Mouse (Mus musculus) stomach, postnatal 0 days (tissue): ENCODE data around the gene Pbx4. TPM values are rescaled to one million over a fixed set of nuclear protein-coding genes. Genes with fewer than 3 reads are reported as not detected.

ENCODE experiments used
- ATAC-seq: fragments of 200-750 bp; cut with Nextera tagmentation; 2 replicates; pipeline ENCODE4 v1.8.0; 2017; ENCODE audit not compliant: low FRiP score, low TSS enrichment
- DNase-seq: peaks from one replicate; pipeline ENCODE4 v3.0.0-alpha.2; 2016; ENCODE audit warnings: low spot score
- H3K27ac ChIP-seq: fragments of 300-500 bp; sonication (generic); replicated peaks from 2 replicates; pipeline ENCODE4 v1.5.1; 2014; ENCODE audit warnings: mild to moderate bottlenecking, control low read depth
- H3K27me3 ChIP-seq: fragments of 300-500 bp; sonication (generic); 2 replicates; pipeline ENCODE4 v1.6.1; 2014; ENCODE audit warnings: low read length; ENCODE audit not compliant: control insufficient read depth, insufficient read depth
- H3K36me3 ChIP-seq: fragments of 300-500 bp; sonication (generic); 2 replicates; pipeline ENCODE4 v1.6.1; 2014; ENCODE audit warnings: low read length, mixed read lengths; ENCODE audit not compliant: control insufficient read depth, insufficient read depth
- H3K4me1 ChIP-seq: fragments of 300-500 bp; sonication (generic); replicated peaks from 2 replicates; pipeline ENCODE4 v1.6.1; 2014; ENCODE audit warnings: antibody characterized with exemption; ENCODE audit not compliant: control insufficient read depth, insufficient read depth
- H3K4me2 ChIP-seq: fragments of 300-500 bp; sonication (generic); replicated peaks from 2 replicates; pipeline ENCODE4 v1.6.1; 2014; ENCODE audit warnings: low read depth, mild to moderate bottlenecking, control low read depth, moderate library complexity
- H3K4me3 ChIP-seq: fragments of 300-500 bp; sonication (generic); 2 replicates; pipeline ENCODE4 v1.5.1; 2014; ENCODE audit warnings: low read depth, low read length, control low read depth
- H3K9ac ChIP-seq: fragments of 300-500 bp; sonication (generic); 2 replicates; pipeline ENCODE4 v1.6.1; 2014; ENCODE audit warnings: mild to moderate bottlenecking, low read length, control low read depth, mixed read lengths
- H3K9me3 ChIP-seq: fragments of 300-500 bp; sonication (generic); 2 replicates; pipeline ENCODE4 v1.6.1; 2016; ENCODE audit warnings: low read length; ENCODE audit not compliant: control insufficient read depth
- CTCF ChIP-seq: IDR thresholded peaks from 2 replicates; pipeline ENCODE4 v1.5.1; 2016; ENCODE audit warnings: antibody characterized with exemption, low read depth, mild to moderate bottlenecking, moderate library complexity
- EP300 ChIP-seq: optimal IDR thresholded peaks from 2 replicates; pipeline ENCODE3; 2016; ENCODE audit warnings: antibody characterized with exemption
- WGBS: fragments of 180-500 bp; shearing (Covaris S2); extraction: QIAGEN DNeasy Blood & Tissue Kit; methylation state at CpG from one replicate; pipeline ENCODE4 v1.1.7; 2014; 5-methylcytosine and 5-hydroxymethylcytosine counted together
- polyA plus RNA-seq: library from polyadenylated mRNA; unstranded; fragments of >200 nt; fragmentation: Nextera tagmentation; extraction: Ambion mirVana; gene quantifications from 2 replicates; pipeline ENCODE4 v1.2.1, GENCODE M21; 2015

Pbx4 gene
- polyA plus RNA-seq, 1 experiment from 2014 or later = 5.1 TPM

DNA sequence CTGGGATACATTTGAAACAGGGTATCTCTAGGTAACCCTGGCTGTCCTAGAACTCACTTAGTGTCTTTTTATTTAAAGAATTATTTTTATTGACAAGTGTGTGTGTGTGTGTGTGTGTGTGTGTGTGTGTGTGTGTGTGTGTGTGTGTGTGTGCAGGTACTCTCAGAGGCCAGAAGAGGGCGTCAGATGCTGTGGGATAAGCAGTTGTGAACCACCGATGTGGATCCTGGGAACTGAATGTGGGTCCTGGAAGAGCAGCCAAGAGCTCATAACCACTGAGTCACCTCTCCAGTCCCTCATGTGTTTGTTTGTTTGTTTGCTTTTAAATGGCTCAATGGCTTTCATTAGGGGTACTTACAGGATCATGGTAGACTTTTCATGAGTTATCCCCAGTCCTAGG lies 17.4 kb upstream of the Pbx4 start:
- no peaks in the 10 kb centered on the region for H3K4me1 ChIP-seq
- H3K27ac ChIP-seq = no peak overlapping the region
- H3K27me3 ChIP-seq = no peaks in the 10 kb centered on the region
- H3K4me2 ChIP-seq = no peak overlapping the region
- H3K9ac ChIP-seq = no peak overlapping the region
- H3K36me3 ChIP-seq = peaks cover 5% of the 10 kb centered on the region
- no peak overlapping the region for H3K4me3 ChIP-seq
- ATAC-seq (no peak), DNase-seq (no peak)
- no peak for TF ChIP-seq CTCF
- TF ChIP-seq EP300 = no peak
- H3K9me3 ChIP-seq = no peaks in the 10 kb centered on the region
- 92% methylated on average over 2 of the region's 2 CpGs for WGBS

DNA sequence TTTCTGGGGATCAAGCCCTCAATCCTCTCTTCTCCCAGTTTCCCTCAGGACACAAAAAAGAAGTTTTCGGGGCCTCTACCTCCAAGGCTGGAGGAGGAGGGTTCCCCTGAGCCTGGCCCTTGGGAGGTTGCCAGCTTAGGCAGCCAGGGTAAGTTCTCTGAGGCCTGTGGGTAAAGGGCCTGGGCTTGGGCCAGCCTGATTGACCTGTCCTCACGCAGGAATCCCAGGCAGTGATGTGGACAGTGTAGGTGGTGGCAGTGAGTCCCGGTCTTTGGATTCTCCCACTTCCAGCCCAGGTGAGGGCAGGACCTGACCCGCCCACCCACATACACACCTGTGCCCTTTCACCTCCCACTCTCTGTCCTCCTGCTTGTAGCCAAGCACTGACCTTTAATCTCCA lies 16.9 kb upstream of the Pbx4 start:
- H3K4me2 ChIP-seq = no peak overlapping the region
- H3K4me3 ChIP-seq = no peak overlapping the region
- H3K27me3 ChIP-seq = no peaks in the 10 kb centered on the region
- H3K36me3 ChIP-seq = peaks cover 5% of the 10 kb centered on the region
- no peak for DNase-seq
- no peaks in the 10 kb centered on the region for H3K9me3 ChIP-seq
- H3K9ac ChIP-seq = no peak overlapping the region
- no peak for ATAC-seq
- no peaks in the 10 kb centered on the region for H3K4me1 ChIP-seq
- TF ChIP-seq CTCF (no peak), EP300 (no peak)
- no peak overlapping the region for H3K27ac ChIP-seq
- 92% methylated on average over 4 of the region's 4 CpGs for WGBS

DNA sequence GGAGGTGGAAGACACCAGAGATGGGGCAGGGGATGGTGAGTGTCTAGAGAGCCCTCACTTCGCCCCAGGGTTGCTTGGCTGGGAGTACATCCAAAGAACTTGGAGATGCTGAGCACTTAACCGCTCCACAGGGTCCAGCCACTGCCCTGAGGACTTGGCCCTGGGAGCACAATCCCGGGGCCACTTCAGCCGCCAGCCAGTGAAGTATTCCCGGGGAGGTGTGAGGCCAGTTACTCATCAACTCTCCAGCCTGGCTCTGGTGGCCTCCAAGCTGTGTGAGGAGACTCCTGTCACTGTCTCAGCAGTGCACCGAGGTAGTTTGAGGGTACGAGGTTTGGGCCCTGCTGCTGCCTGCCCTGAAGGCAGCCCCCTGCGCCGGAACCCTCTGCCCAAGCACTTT lies 11.8 kb upstream of the Pbx4 start:
- Histone ChIP-seq H3K27ac (no peak overlapping the region), H3K27me3 (no peaks in the 10 kb centered on the region), H3K9me3 (no peaks in the 10 kb centered on the region), H3K4me2 (no peak overlapping the region), H3K4me1 (no peaks in the 10 kb centered on the region), H3K36me3 (peaks cover 3% of the 10 kb centered on the region; the same call in 1 of the 2 replicates), H3K4me3 (no peak overlapping the region), H3K9ac (no peak overlapping the region)
- 81% methylated on average over 9 of the region's 9 CpGs for WGBS
- TF ChIP-seq EP300 (no peak), CTCF (no peak)
- DNase-seq (no peak), ATAC-seq (no peak)

DNA sequence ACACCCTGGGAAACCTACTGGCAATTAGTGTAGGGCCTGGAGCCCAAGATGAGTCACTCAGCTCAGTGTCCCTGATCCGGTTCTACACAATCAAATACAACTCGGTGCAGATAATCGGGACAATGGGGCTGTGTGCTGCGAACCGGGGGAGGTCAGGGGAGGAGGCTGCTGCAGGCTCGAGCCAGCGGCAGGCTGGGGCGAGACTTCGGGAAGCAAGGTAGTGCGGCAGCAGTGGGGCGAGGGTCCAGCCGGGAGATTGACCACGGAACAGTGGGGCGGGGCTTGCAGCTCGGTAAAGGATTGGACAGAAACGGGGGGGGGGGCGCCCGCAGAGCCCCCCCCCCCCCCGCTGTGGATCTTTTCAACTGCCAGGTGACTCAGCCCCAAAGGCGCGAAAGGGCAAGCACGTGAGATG lies 10.3 kb upstream of the Pbx4 start:
- peak overlapping the region; percentile 87 for H3K4me2 ChIP-seq
- TF ChIP-seq EP300 (no peak), CTCF (no peak)
- no peaks in the 10 kb centered on the region for H3K4me1 ChIP-seq
- ATAC-seq (peak; percentile 63), DNase-seq (peak; percentile 51)
- H3K27me3 ChIP-seq = no peaks in the 10 kb centered on the region
- no peaks in the 10 kb centered on the region for H3K9me3 ChIP-seq
- peak overlapping the region; percentile 40; the same call in 1 of the 2 replicates for H3K27ac ChIP-seq
- WGBS = 1% methylated on average over 15 of the region's 22 CpGs
- H3K36me3 ChIP-seq = peaks cover 3% of the 10 kb centered on the region; the same call in 1 of the 2 replicates
- H3K9ac ChIP-seq = peak overlapping the region; percentile 70
- peak overlapping the region; percentile 53 for H3K4me3 ChIP-seq

DNA sequence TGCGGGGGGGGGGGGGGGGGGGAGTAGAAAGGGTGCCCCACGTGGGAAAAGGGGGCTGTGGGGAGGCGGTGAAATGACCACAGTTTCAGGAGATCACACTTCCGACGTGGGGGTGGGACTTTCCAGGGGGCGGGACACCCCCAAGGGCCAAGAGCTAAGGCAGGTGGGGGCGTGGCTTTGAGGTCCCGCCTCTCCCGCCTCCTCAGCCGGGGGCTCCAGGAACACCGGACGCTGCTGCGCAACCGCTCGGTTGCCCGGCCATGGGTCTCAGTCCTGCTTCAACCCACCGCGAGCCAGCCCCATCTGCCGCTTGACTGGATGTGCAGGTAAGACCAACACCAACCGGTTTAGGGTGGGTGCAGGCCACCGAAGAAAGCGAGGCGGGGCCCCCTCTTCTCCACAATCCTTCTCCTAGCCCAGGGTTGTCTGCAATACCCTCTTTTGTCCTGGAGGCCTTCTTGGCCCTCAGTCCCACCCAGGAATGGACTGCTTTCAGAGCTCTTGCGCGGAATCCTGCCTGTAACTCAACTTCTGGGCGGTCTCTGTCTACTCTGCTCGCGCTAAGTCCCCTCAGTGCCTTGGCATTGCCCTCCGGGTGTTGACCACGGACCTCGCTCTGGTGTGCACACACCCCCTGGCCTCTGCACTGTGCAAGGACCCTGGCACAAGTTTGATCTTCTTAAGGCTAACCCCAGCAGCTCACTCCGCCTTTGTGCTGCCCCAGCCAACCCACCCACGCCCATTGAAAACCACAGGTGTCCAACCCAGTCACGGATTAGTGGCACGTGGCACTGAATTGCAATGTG lies 9.7 kb upstream of the Pbx4 start, which contains the start of gene Lpar2:
TSS of gene Lpar2 (plus strand) at position 44 of the 806 bp plus-strand sequence.
- 2% methylated on average over 32 of the region's 35 CpGs for WGBS
- peak; percentile 85 for DNase-seq
- peak within 1 kb of the TSS; percentile 87 for H3K4me2 ChIP-seq
- no peaks in the 10 kb centered on the region for H3K36me3 ChIP-seq
- peak; percentile 65 for ATAC-seq
- no peaks in the 10 kb centered on the region for H3K27me3 ChIP-seq
- H3K9me3 ChIP-seq = no peaks in the 10 kb centered on the region
- H3K9ac ChIP-seq = peak within 1 kb of the TSS; percentile 70
- peak within 1 kb of the TSS; percentile 53 for H3K4me3 ChIP-seq
- peak within 1 kb of the TSS; percentile 40; the same call in 1 of the 2 replicates for H3K27ac ChIP-seq
- no peaks in the 10 kb centered on the region for H3K4me1 ChIP-seq
- TF ChIP-seq CTCF = peak; percentile 20; the same call in 1 of the 2 replicates
- TF ChIP-seq EP300 = no peak

DNA sequence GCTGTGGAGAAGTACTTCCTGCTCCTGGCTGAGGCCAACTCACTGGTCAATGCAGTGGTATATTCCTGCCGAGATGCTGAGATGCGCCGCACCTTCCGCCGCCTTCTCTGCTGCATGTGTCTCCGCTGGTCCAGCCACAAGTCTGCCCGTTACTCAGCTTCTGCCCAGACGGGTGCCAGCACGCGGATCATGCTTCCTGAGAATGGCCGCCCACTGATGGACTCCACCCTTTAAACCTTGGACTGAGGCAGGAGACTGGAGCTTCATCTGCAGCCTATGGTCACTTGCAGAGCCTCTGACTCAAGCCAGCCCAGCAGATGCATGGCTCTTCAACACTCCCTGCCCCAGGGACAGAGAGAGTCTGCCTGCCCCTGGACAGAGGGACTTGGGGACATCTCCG lies 5.9 kb upstream of the Pbx4 start:
- DNase-seq (no peak), ATAC-seq (no peak)
- TF ChIP-seq CTCF (no peak), EP300 (no peak)
- no peaks in the 10 kb centered on the region for H3K36me3 ChIP-seq
- H3K4me1 ChIP-seq = no peaks in the 10 kb centered on the region
- no peaks in the 10 kb centered on the region for H3K27me3 ChIP-seq
- no peak overlapping the region for H3K4me3 ChIP-seq
- no peak overlapping the region for H3K27ac ChIP-seq
- H3K4me2 ChIP-seq = no peak overlapping the region
- no peaks in the 10 kb centered on the region for H3K9me3 ChIP-seq
- H3K9ac ChIP-seq = no peak overlapping the region
- WGBS = 91% methylated on average over 12 of the region's 12 CpGs
